Mouse (Mus musculus): ENCODE measurements at regions not wholly inside any gene's neighbourhood (a gene's known extent, or its start where the extent isn't known, plus 50 kb on each side); places are given as distances from the start of the nearest gene placed in this dataset.

DNA sequence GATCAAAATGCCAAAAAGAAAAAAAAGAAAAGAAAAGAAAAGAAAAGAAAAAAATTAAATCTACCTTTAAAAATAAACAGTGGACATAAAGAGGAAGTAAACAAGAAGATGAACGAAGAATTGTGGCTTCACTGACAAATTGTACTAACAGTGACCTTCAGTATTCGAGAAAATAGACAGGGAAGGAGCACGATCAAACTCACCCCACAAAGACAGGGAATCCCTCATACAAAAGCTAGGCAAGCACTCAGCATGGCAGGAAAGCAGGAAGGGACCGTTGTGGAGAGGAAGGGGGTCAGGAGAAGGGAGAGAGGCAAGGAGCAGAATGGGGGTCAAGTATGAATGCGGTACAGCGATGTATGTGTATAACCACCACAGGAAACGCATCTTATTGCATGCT is 74.6 kb upstream of the Cnot2 start:
- Histone ChIP-seq H3K27ac (ENCODE audit: low read depth, low read length) (no peak overlapping the region), H3K4me2 (replicated peaks; ENCODE audit: low read depth, low read length) (no peak overlapping the region), H3K36me3 (ENCODE audit: control insufficient read depth, insufficient read depth, low read length) (no peaks in the 10 kb centered on the region), H3K9me3 (ENCODE audit: control insufficient read depth, low read length) (no peaks in the 10 kb centered on the region), H3K9ac (ENCODE audit: low read depth, low read length) (no peak overlapping the region), H3K4me1 (ENCODE audit: control insufficient read depth, insufficient read depth, low read length) (no peaks in the 10 kb centered on the region), H3K4me3 (ENCODE audit: low read length) (no peak overlapping the region), H3K27me3 (ENCODE audit: control insufficient read depth, insufficient read depth, low read length) (no peaks in the 10 kb centered on the region)
- ATAC-seq (ENCODE audit: low FRiP score, low TSS enrichment) = no peak
- 69% methylated on average over 7 of the region's 7 CpGs for WGBS

GRCm38 (mm10) chr10:116655018-116655807 is 73.9 kb upstream of the Cnot2 start:
- Histone ChIP-seq H3K27ac (ENCODE audit: low read depth, low read length) (no peak overlapping the region), H3K36me3 (ENCODE audit: control insufficient read depth, insufficient read depth, low read length) (no peaks in the 10 kb centered on the region), H3K4me3 (ENCODE audit: low read length) (no peak overlapping the region), H3K4me2 (replicated peaks; ENCODE audit: low read depth, low read length) (no peak overlapping the region), H3K9me3 (ENCODE audit: control insufficient read depth, low read length) (no peaks in the 10 kb centered on the region), H3K27me3 (ENCODE audit: control insufficient read depth, insufficient read depth, low read length) (no peaks in the 10 kb centered on the region), H3K4me1 (ENCODE audit: control insufficient read depth, insufficient read depth, low read length) (no peaks in the 10 kb centered on the region), H3K9ac (ENCODE audit: low read depth, low read length) (no peak overlapping the region)
- 83% methylated on average over 6 of the region's 6 CpGs for WGBS
- no peak for ATAC-seq (ENCODE audit: low FRiP score, low TSS enrichment)

DNA sequence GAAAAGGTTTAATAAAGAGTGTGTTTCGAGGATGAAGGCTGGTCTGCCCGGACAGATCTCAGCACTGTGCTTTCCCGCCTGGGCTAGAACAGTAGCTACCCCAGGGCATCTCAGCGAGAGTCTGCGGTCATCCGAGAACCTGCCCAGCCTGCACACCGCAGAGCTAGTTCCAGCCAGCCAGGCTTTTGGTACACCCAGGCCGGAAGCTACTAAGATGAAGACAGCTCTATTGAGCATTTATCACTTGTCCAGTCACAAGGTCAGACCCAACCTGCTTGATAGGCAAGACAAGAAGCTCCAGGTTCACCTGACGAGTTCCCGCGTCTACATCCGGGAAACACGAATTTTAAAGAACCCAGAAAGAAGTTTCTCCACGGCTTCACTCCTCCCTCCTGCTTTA is 72.8 kb upstream of the Cnot2 start:
- Histone ChIP-seq H3K9ac (ENCODE audit: low read depth, low read length) (no peak overlapping the region), H3K4me3 (ENCODE audit: low read length) (no peak overlapping the region), H3K4me2 (replicated peaks; ENCODE audit: low read depth, low read length) (no peak overlapping the region), H3K27me3 (ENCODE audit: control insufficient read depth, insufficient read depth, low read length) (no peaks in the 10 kb centered on the region), H3K9me3 (ENCODE audit: control insufficient read depth, low read length) (no peaks in the 10 kb centered on the region), H3K27ac (ENCODE audit: low read depth, low read length) (no peak overlapping the region), H3K4me1 (ENCODE audit: control insufficient read depth, insufficient read depth, low read length) (no peaks in the 10 kb centered on the region), H3K36me3 (ENCODE audit: control insufficient read depth, insufficient read depth, low read length) (no peaks in the 10 kb centered on the region)
- ATAC-seq (ENCODE audit: low FRiP score, low TSS enrichment) = no peak
- 95% methylated on average over 14 of the region's 14 CpGs for WGBS

DNA sequence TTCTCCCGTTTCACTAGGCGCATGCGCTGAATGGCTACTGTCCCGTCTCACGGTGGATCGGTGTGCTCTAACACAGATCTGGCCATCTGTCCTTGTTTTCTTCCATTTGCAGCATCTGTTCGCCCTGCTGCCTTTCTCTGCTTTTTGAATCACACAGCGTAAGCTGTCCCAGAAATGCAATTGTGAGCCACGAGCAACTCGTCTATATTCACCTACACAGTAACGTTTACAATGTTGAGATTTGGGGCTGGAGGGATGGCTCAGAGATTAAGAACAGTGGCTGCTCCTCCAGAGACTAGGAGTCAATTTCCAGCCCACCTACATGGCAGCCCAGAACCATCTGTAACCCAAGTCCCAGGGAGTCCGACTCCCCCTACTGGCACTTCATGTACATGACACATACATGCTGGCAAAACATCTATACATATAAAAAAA is 72.2 kb upstream of the Cnot2 start:
- H3K4me3 ChIP-seq (ENCODE audit: low read length) = no peak overlapping the region
- no peaks in the 10 kb centered on the region for H3K9me3 ChIP-seq (ENCODE audit: control insufficient read depth, low read length)
- no peak overlapping the region for H3K4me2 ChIP-seq (replicated peaks; ENCODE audit: low read depth, low read length)
- H3K4me1 ChIP-seq (ENCODE audit: control insufficient read depth, insufficient read depth, low read length) = no peaks in the 10 kb centered on the region
- 94% methylated on average over 12 of the region's 12 CpGs for WGBS
- H3K27ac ChIP-seq (ENCODE audit: low read depth, low read length) = no peak overlapping the region
- ATAC-seq (ENCODE audit: low FRiP score, low TSS enrichment) = no peak
- no peak overlapping the region for H3K9ac ChIP-seq (ENCODE audit: low read depth, low read length)
- H3K36me3 ChIP-seq (ENCODE audit: control insufficient read depth, insufficient read depth, low read length) = no peaks in the 10 kb centered on the region
- no peaks in the 10 kb centered on the region for H3K27me3 ChIP-seq (ENCODE audit: control insufficient read depth, insufficient read depth, low read length)

DNA sequence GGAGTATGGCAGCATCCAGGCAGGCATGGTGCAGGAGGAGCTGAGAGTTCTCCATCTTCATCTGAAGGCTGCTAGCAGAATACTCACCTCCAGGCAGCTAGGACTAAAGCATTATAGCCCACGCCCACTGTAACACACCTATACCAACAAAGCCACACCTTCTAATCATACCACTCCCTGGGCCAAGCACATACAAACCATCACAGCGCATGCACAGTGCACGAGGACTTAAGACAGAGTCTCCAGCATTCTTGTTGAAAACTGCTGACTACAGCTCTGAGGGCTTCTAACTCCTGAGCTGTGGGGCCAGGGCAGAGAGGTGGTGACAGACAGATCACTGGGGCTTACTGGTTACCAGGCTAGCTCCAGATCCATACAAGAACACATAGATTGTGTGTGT is 68.0 kb upstream of the Cnot2 start:
- no peaks in the 10 kb centered on the region for H3K9me3 ChIP-seq (ENCODE audit: control insufficient read depth, low read length)
- H3K27ac ChIP-seq (ENCODE audit: low read depth, low read length) = no peak overlapping the region
- 90% methylated on average over 3 of the region's 3 CpGs for WGBS
- no peak for ATAC-seq (ENCODE audit: low FRiP score, low TSS enrichment)
- no peak overlapping the region for H3K4me2 ChIP-seq (replicated peaks; ENCODE audit: low read depth, low read length)
- no peaks in the 10 kb centered on the region for H3K4me1 ChIP-seq (ENCODE audit: control insufficient read depth, insufficient read depth, low read length)
- H3K4me3 ChIP-seq (ENCODE audit: low read length) = no peak overlapping the region
- no peaks in the 10 kb centered on the region for H3K27me3 ChIP-seq (ENCODE audit: control insufficient read depth, insufficient read depth, low read length)
- H3K9ac ChIP-seq (ENCODE audit: low read depth, low read length) = no peak overlapping the region
- no peaks in the 10 kb centered on the region for H3K36me3 ChIP-seq (ENCODE audit: control insufficient read depth, insufficient read depth, low read length)

DNA sequence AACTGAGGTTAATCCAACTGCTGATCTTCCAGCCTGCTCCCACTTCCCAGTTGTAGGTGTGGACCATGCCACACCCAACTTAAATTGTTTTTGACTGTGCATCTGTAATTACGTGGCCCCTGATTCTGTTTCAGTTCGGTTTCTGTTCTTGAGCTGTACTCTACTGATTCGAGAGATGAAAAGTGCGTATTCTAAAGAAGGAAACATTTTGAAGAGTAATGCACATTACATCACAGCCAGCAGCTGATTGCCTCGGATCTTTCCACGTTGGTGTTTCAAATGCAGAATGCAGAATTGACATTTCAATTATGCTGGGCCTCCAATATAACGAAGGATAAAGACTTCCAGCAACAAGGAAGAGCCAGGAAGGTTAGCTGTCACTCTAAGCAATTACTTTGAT is 64.7 kb upstream of the Cnot2 start:
- no peak overlapping the region for H3K4me3 ChIP-seq (ENCODE audit: low read length)
- WGBS = 85% methylated on average over 7 of the region's 7 CpGs
- no peaks in the 10 kb centered on the region for H3K36me3 ChIP-seq (ENCODE audit: control insufficient read depth, insufficient read depth, low read length)
- no peak overlapping the region for H3K9ac ChIP-seq (ENCODE audit: low read depth, low read length)
- no peaks in the 10 kb centered on the region for H3K4me1 ChIP-seq (ENCODE audit: control insufficient read depth, insufficient read depth, low read length)
- no peaks in the 10 kb centered on the region for H3K9me3 ChIP-seq (ENCODE audit: control insufficient read depth, low read length)
- no peak for ATAC-seq (ENCODE audit: low FRiP score, low TSS enrichment)
- H3K27ac ChIP-seq (ENCODE audit: low read depth, low read length) = no peak overlapping the region
- H3K4me2 ChIP-seq (replicated peaks; ENCODE audit: low read depth, low read length) = no peak overlapping the region
- no peaks in the 10 kb centered on the region for H3K27me3 ChIP-seq (ENCODE audit: control insufficient read depth, insufficient read depth, low read length)

GRCm38 (mm10) chr10:116645631-116646030 is 64.3 kb upstream of the Cnot2 start:
- H3K27me3 ChIP-seq (ENCODE audit: control insufficient read depth, insufficient read depth, low read length) = no peaks in the 10 kb centered on the region
- no peaks in the 10 kb centered on the region for H3K36me3 ChIP-seq (ENCODE audit: control insufficient read depth, insufficient read depth, low read length)
- 91% methylated on average over 7 of the region's 7 CpGs for WGBS
- no peaks in the 10 kb centered on the region for H3K9me3 ChIP-seq (ENCODE audit: control insufficient read depth, low read length)
- no peak overlapping the region for H3K27ac ChIP-seq (ENCODE audit: low read depth, low read length)
- H3K4me2 ChIP-seq (replicated peaks; ENCODE audit: low read depth, low read length) = no peak overlapping the region
- H3K4me3 ChIP-seq (ENCODE audit: low read length) = no peak overlapping the region
- H3K4me1 ChIP-seq (ENCODE audit: control insufficient read depth, insufficient read depth, low read length) = no peaks in the 10 kb centered on the region
- no peak overlapping the region for H3K9ac ChIP-seq (ENCODE audit: low read depth, low read length)
- ATAC-seq (ENCODE audit: low FRiP score, low TSS enrichment) = no peak

DNA sequence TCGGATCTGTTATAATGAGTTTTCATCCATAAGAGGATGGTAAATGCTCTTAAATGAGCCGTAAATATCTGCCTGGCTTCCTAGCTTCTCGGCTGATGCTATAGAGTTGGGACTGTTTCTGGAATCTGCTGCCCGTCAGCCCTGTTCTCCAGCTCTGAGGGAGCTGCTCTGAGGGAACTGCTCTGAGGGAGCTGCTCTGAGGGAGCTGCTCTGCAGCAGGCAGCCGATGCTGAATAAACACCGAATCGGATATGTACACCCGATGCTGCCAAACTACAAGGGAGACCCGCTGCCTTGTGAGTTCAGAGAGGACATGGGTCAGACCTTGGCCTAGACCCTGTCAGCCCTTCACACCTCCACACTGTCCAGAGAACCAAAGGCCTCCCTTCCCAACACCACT is 63.8 kb upstream of the Cnot2 start:
- WGBS = 55% methylated on average over 9 of the region's 9 CpGs

More for the DNA sequence above, 63.8 kb upstream of the Cnot2 start:
- Histone ChIP-seq H3K36me3 (ENCODE audit: control insufficient read depth, insufficient read depth, low read length) (no peaks in the 10 kb centered on the region), H3K9ac (ENCODE audit: low read depth, low read length) (no peak overlapping the region), H3K4me1 (ENCODE audit: control insufficient read depth, insufficient read depth, low read length) (no peaks in the 10 kb centered on the region), H3K27me3 (ENCODE audit: control insufficient read depth, insufficient read depth, low read length) (no peaks in the 10 kb centered on the region), H3K4me2 (replicated peaks; ENCODE audit: low read depth, low read length) (no peak overlapping the region), H3K9me3 (ENCODE audit: control insufficient read depth, low read length) (no peaks in the 10 kb centered on the region), H3K4me3 (ENCODE audit: low read length) (no peak overlapping the region), H3K27ac (ENCODE audit: low read depth, low read length) (no peak overlapping the region)
- ATAC-seq (ENCODE audit: low FRiP score, low TSS enrichment) = no peak
